ENCODE assay signal across 30 mouse cellular contexts in genomic region chr4:135771592-135771991, GRCm38 (mm10). TPM values are rescaled to one million over a fixed set of nuclear protein-coding genes. Genes with fewer than 3 reads are reported as not detected.
DNase-seq lines count a peak whose midpoint lies in the region; ATAC-seq and TF ChIP-seq lines count a peak whose summit lies in the region.
"Had no signal": no experiment of that assay in that cellular context is flagged by ENCODE, and none has a peak within 500 bp of the region (broad histone marks: within the 10 kb centered on the region; RNA-seq: fewer than 3 reads in every experiment).

No protein-coding gene starts in this region.

- H3K79me2 ChIP-seq in CH12.LX (replicated peaks; ENCODE audit: control insufficient read depth, extremely low read depth, insufficient read depth, poor library complexity, severe bottlenecking), result no peaks in the 10 kb centered on the region

- DNase-seq in heart, postnatal 10 days, result no peak
- no peak for DNase-seq in heart, adult 8-10 months (ENCODE audit: low spot score)
- DNase-seq in CH12.LX (ENCODE audit: extremely low read depth), result peak; percentile 84
- peak; percentile 12 for DNase-seq in induced T-regulatory cell, adult 2 months (ENCODE audit: low read depth)
- DNase-seq in spleen, adult 12 weeks (ENCODE audit: low spot score), result no peak
- DNase-seq: adrenal gland, adult 8-10 months; adrenal gland, postnatal 25 days; cerebellum, adult 11-12 months; cerebellum, adult 8-10 months; cerebellum, postnatal 36 days; embryo, embryonic 11 days; gastrocnemius, postnatal 25 days; kidney, adult 11 months; kidney, adult 8-10 months had no signal

- no peaks in the 10 kb centered on the region for H3K9me3 ChIP-seq in heart, embryonic 11.5 days (replicated peaks; ENCODE audit: control insufficient read depth, low read length)
- no peaks in the 10 kb centered on the region for H3K9me3 ChIP-seq in heart, embryonic 14.5 days (ENCODE audit: control insufficient read depth, low read length)
- no peaks in the 10 kb centered on the region for H3K9me3 ChIP-seq in CH12.LX (replicated peaks; ENCODE audit: low read length)
- H3K9me3 ChIP-seq: embryonic facial prominence, embryonic 10.5 days; embryonic facial prominence, embryonic 13.5 days; forebrain, embryonic 12.5 days; forebrain, embryonic 15.5 days; hindbrain, embryonic 12.5 days; hindbrain, embryonic 15.5 days; intestine, embryonic 15.5 days; kidney, embryonic 15.5 days had no signal

- H3K27ac ChIP-seq in heart, embryonic 11.5 days (ENCODE audit: low read depth, low read length), result 0 out of 2 replicates have a peak overlapping the region, but pooled peaks have one; percentile 65
- H3K27ac ChIP-seq in heart, embryonic 14.5 days (replicated peaks in 1 of 2; ENCODE audit: control insufficient read depth in 1 of 2, insufficient read depth in 1 of 2, low read depth in 2 of 2, low read length in 2 of 2), result peak overlapping the region; percentile 66 to 92; a peak in 3 of 4 replicates
- H3K27ac ChIP-seq in CH12.LX (ENCODE audit: insufficient read depth, low read depth), result peak overlapping the region; percentile 2; the same call in 1 of the 2 replicates
- H3K27ac ChIP-seq: embryonic facial prominence, embryonic 10.5 days; embryonic facial prominence, embryonic 13.5 days; forebrain, embryonic 12.5 days; forebrain, embryonic 15.5 days; hindbrain, embryonic 12.5 days; hindbrain, embryonic 15.5 days; intestine, embryonic 15.5 days; kidney, embryonic 15.5 days had no signal

- H3K4me1 ChIP-seq in heart, embryonic 11.5 days (ENCODE audit: control insufficient read depth, insufficient read depth, low read length), result peaks cover 24% of the 10 kb centered on the region
- peaks cover 9 to 17% of the 10 kb centered on the region in 2 experiments for H3K4me1 ChIP-seq in heart, embryonic 14.5 days (ENCODE audit: control insufficient read depth in 2 of 2, insufficient read depth in 2 of 2, low read length in 2 of 2)
- peaks cover 13 to 38% of the 10 kb centered on the region in 2 experiments for H3K4me1 ChIP-seq in CH12.LX (ENCODE audit: control insufficient read depth in 1 of 2, insufficient read depth in 2 of 2)
- H3K4me1 ChIP-seq: embryonic facial prominence, embryonic 13.5 days; forebrain, embryonic 15.5 days; hindbrain, embryonic 15.5 days; intestine, embryonic 15.5 days; kidney, embryonic 15.5 days had no signal

- no peak for TF ChIP-seq CTCF in CH12.LX (conservative IDR thresholded peaks at IDR 0.05 in 1 of 2, IDR thresholded peaks at IDR 0.05 in 1 of 2; ENCODE audit: low read depth in 2 of 2, low read length in 2 of 2)

- H3K27me3 ChIP-seq in heart, embryonic 11.5 days (ENCODE audit: control insufficient read depth, insufficient read depth, low read length), result peaks cover 3% of the 10 kb centered on the region; the same call in 1 of the 2 replicates
- no peaks in the 10 kb centered on the region for H3K27me3 ChIP-seq in heart, embryonic 14.5 days (ENCODE audit: control insufficient read depth, insufficient read depth, low read length)
- peaks cover 41% of the 10 kb centered on the region for H3K27me3 ChIP-seq in CH12.LX (replicated peaks)
- H3K27me3 ChIP-seq: embryonic facial prominence, embryonic 13.5 days; forebrain, embryonic 12.5 days; forebrain, embryonic 15.5 days; hindbrain, embryonic 12.5 days; hindbrain, embryonic 15.5 days; kidney, embryonic 15.5 days had no signal

- H3K4me2 ChIP-seq in heart, embryonic 11.5 days, result no peak overlapping the region
- no peak overlapping the region for H3K4me2 ChIP-seq in heart, embryonic 14.5 days (ENCODE audit: low read length)
- H3K4me2 ChIP-seq in CH12.LX (ENCODE audit: insufficient read depth, low read depth, poor library complexity, severe bottlenecking), result peak overlapping the region; percentile 26; the same call in 1 of the 2 replicates
- H3K4me2 ChIP-seq: embryonic facial prominence, embryonic 13.5 days; forebrain, embryonic 12.5 days; forebrain, embryonic 15.5 days; hindbrain, embryonic 12.5 days; hindbrain, embryonic 15.5 days; intestine, embryonic 15.5 days; kidney, embryonic 15.5 days had no signal

- no peaks in the 10 kb centered on the region for H3K36me3 ChIP-seq in heart, embryonic 11.5 days (ENCODE audit: control insufficient read depth, insufficient read depth, low read length)
- no peaks in the 10 kb centered on the region for H3K36me3 ChIP-seq in heart, embryonic 14.5 days (ENCODE audit: control insufficient read depth, insufficient read depth, low read length)
- no peaks in the 10 kb centered on the region for H3K36me3 ChIP-seq in CH12.LX (replicated peaks in 1 of 2; ENCODE audit: control insufficient read depth in 1 of 2, insufficient read depth in 1 of 2, low read length in 1 of 2)
- H3K36me3 ChIP-seq: embryonic facial prominence, embryonic 10.5 days; embryonic facial prominence, embryonic 13.5 days; forebrain, embryonic 12.5 days; forebrain, embryonic 15.5 days; hindbrain, embryonic 12.5 days; hindbrain, embryonic 15.5 days; intestine, embryonic 15.5 days; kidney, embryonic 15.5 days had no signal

- no peak overlapping the region for H3K4me3 ChIP-seq in heart, embryonic 11.5 days (ENCODE audit: low read depth, low read length)
- no peak overlapping the region for H3K4me3 ChIP-seq in heart, embryonic 14.5 days (ENCODE audit: control insufficient read depth in 1 of 2, insufficient read depth in 1 of 2, low read depth in 1 of 2, low read length in 2 of 2)
- H3K4me3 ChIP-seq in CH12.LX (replicated peaks in 1 of 3; ENCODE audit: low read depth in 2 of 3, low read length in 2 of 3, poor library complexity in 1 of 3), result no peak overlapping the region
- H3K4me3 ChIP-seq: embryonic facial prominence, embryonic 10.5 days; embryonic facial prominence, embryonic 13.5 days; erythroblast, embryonic 14.5 days; forebrain, embryonic 12.5 days; forebrain, embryonic 15.5 days; hindbrain, embryonic 12.5 days; hindbrain, embryonic 15.5 days; intestine, embryonic 15.5 days; kidney, embryonic 15.5 days had no signal

- no peak for ATAC-seq in heart, embryonic 11.5 days (replicated peaks; ENCODE audit: insufficient number of reproducible peaks, low FRiP score, low TSS enrichment)
- ATAC-seq in heart, embryonic 14.5 days (ENCODE audit: insufficient number of reproducible peaks, insufficient read depth, low FRiP score, low read depth), result no peak
- ATAC-seq: activated CD4-positive, CD25-positive, alpha-beta regulatory T cell, adult 4 months; CD4-positive, CD25-positive, alpha-beta regulatory T cell, adult 4 months; forebrain, embryonic 15.5 days; intestine, embryonic 15.5 days had no signal

- 75% methylated on average over 6 of the region's 6 CpGs for WGBS in heart, embryonic 11.5 days (ENCODE audit: insufficient replicate concordance)
- whole genome bisulfite sequencing in heart, embryonic 14.5 days, result 89% methylated on average over 6 of the region's 6 CpGs

- in situ Hi-C loops in CH12.LX (cut with MboI; ENCODE audit: low pct_ligation_motif_present, low pct_unique_long_range_greater_than_20kb, low sequenced_read_pairs), result no loop called here

- intact Hi-C loops in heart, postnatal 10 days (cut with DNase I), result no loop called here

- TF ChIP-seq RAD21 in CH12.LX (IDR thresholded peaks at IDR 0.05; ENCODE audit: low read depth, low read length), result no peak

- TF ChIP-seq POLR2A in CH12.LX (IDR thresholded peaks at IDR 0.05; ENCODE audit: low read depth, low read length), result no peak

- no peak overlapping the region for H3K9ac ChIP-seq in heart, embryonic 11.5 days (ENCODE audit: low read depth, low read length)
- no peak overlapping the region for H3K9ac ChIP-seq in heart, embryonic 14.5 days (ENCODE audit: low read length)
- no peak overlapping the region for H3K9ac ChIP-seq in CH12.LX (ENCODE audit: insufficient read depth, low read depth)
- H3K9ac ChIP-seq: embryonic facial prominence, embryonic 13.5 days; forebrain, embryonic 12.5 days; forebrain, embryonic 15.5 days; hindbrain, embryonic 12.5 days; hindbrain, embryonic 15.5 days; intestine, embryonic 15.5 days; kidney, embryonic 15.5 days had no signal

- dilution Hi-C loops in CH12.LX (cut with MboI; ENCODE audit: extremely low pct_ligation_motif_present, extremely low pct_unique_long_range_greater_than_20kb, low sequenced_read_pairs), result no loop called here

- no peak for TF ChIP-seq EP300 in CH12.LX (IDR thresholded peaks at IDR 0.05; ENCODE audit: low read length)

TF ChIP-seq in CH12.LX, 34 proteins besides CTCF, POLR2A, EP300 and RAD21:
- TF ChIP-seq ELF1 (IDR thresholded peaks at IDR 0.05; ENCODE audit: low read depth, low read length) (peak; percentile 53; the same call in 1 of the 2 replicates), SMC3 (IDR thresholded peaks at IDR 0.05; ENCODE audit: low read depth, low read length) (no peak)

RNA-seq across cellular contexts. Expression of gene Myom3, which starts 12.1 kb away (rescaled TPM):
- polyA plus RNA-seq in heart, embryonic 11.5 days (2014; fragmentation: Nextera tagmentation; extraction: Ambion mirVana), result not detected in 2 replicates
- total RNA-seq in heart, postnatal 10 days (2021), result under 1 TPM; 0.77 to 0.84 TPM
- polyA plus RNA-seq in heart, embryonic 14.5 days (2014; fragmentation: Nextera tagmentation; extraction: Ambion mirVana), result 0.12 TPM in 1 of 2 replicates, not detected in the other
- total RNA-seq in heart, adult 8-10 months (2022), result 1 to 10 TPM in 3 of 4 experiments, under 1 TPM in 1; 0.84 to 2.7 (median 1.6) TPM
- total RNA-seq in CH12.LX (2012; rRNA removed) (0.04 TPM in 1 of 2 replicates, not detected in the other), CH12.LX (2014; rRNA removed) (not detected in 2 replicates)
- polyA plus RNA-seq in CH12.LX (2012; ENCODE audit: insufficient read length, low read depth), result not detected in 2 replicates
- total RNA-seq: hematopoietic stem cell, adult 5-6 weeks had no signal
- polyA plus RNA-seq: activated CD4-positive, CD25-positive, alpha-beta regulatory T cell, adult 4 months; CD4-positive, CD25-positive, alpha-beta regulatory T cell, adult 4 months; embryonic facial prominence, embryonic 10.5 days; erythroblast, embryonic 14.5 days had no signal

RNA-seq across cellular contexts. Expression of gene Il22ra1, which starts 43.6 kb away (rescaled TPM):
- polyA plus RNA-seq in heart, embryonic 11.5 days (2014; fragmentation: Nextera tagmentation; extraction: Ambion mirVana), result not detected in 2 replicates
- under 1 TPM; 0.22 to 0.64 TPM for total RNA-seq in heart, postnatal 10 days (2021)
- polyA plus RNA-seq in heart, embryonic 14.5 days (2014; fragmentation: Nextera tagmentation; extraction: Ambion mirVana), result not detected in 2 replicates
- total RNA-seq in heart, adult 8-10 months (2022), result under 1 TPM; 0.35 to 0.59 (median 0.39) TPM
- not detected in 2 replicates for total RNA-seq in CH12.LX (2012; rRNA removed)
- not detected in 2 replicates for total RNA-seq in CH12.LX (2014; rRNA removed)
- not detected in 2 replicates for polyA plus RNA-seq in CH12.LX (2012; ENCODE audit: insufficient read length, low read depth)
- total RNA-seq: gastrocnemius, adult 8-10 months; hematopoietic stem cell, adult 5-6 weeks had no signal
- polyA plus RNA-seq: activated CD4-positive, CD25-positive, alpha-beta regulatory T cell, adult 4 months; CD4-positive, CD25-positive, alpha-beta regulatory T cell, adult 4 months; cortical plate, adult 2 months; forebrain, embryonic 12.5 days; forebrain, embryonic 15.5 days; hindbrain, embryonic 12.5 days; hindbrain, embryonic 15.5 days had no signal

Comparison
In these comparisons a context has a peak if more than half of its experiments do, and no peak if none do; other contexts are left out.
1. H3K27ac ChIP-seq: peak in every context shown above with its lines; median percentile 79 in heart, embryonic 14.5 days; 65 in heart, embryonic 11.5 days; 2 in CH12.LX.
2. DNase-seq: peak in CH12.LX (single experiment) and induced T-regulatory cell, adult 2 months (single experiment); none in heart, postnatal 10 days (0 of 2), heart, adult 8-10 months (single experiment) and spleen, adult 12 weeks (single experiment).